Mouse (Mus musculus): Measurements from ENCODE around the gene Cdkn2aipnl. TPM values are rescaled to one million over a fixed set of nuclear protein-coding genes. Genes with fewer than 3 reads are reported as not detected.

Gene Cdkn2aipnl
- polyA plus RNA-seq, 1 experiment from 2014 or later = 128 TPM

DNA sequence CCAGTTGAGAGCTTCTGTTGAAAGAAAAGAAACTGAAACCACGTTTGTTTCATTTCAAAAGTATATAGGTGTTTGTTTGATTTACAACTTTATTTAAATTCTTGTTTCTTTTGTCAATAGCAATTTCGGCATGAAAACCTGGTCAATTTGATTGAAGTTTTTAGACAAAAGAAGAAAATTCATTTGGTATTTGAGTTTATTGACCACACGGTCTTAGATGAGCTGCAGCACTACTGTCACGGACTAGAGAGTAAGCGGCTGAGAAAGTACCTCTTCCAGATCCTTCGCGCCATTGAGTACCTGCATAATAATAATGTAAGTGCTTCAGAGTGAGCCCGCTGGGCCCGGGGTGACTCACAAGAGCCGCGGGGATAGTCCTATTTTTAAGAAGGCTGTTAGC, 43.5 kb downstream of the Cdkn2aipnl start:
- Histone ChIP-seq H3K27me3 (ENCODE audit: control insufficient read depth, insufficient read depth, low read length) (no peaks in the 10 kb centered on the region), H3K9ac (replicated peaks; ENCODE audit: low read depth, low read length) (no peak overlapping the region), H3K27ac (ENCODE audit: low read depth, low read length) (no peak overlapping the region), H3K4me2 (ENCODE audit: low read depth, low read length) (no peak overlapping the region), H3K4me1 (ENCODE audit: control insufficient read depth, insufficient read depth, low read length) (no peaks in the 10 kb centered on the region), H3K4me3 (ENCODE audit: low read depth, low read length) (no peak overlapping the region), H3K36me3 (ENCODE audit: control insufficient read depth, insufficient read depth, low read length) (no peaks in the 10 kb centered on the region), H3K9me3 (ENCODE audit: control insufficient read depth, low read length) (no peaks in the 10 kb centered on the region)
- ATAC-seq (ENCODE audit: low read depth) = no peak
- WGBS = 92% methylated on average over 11 of the region's 11 CpGs

DNA sequence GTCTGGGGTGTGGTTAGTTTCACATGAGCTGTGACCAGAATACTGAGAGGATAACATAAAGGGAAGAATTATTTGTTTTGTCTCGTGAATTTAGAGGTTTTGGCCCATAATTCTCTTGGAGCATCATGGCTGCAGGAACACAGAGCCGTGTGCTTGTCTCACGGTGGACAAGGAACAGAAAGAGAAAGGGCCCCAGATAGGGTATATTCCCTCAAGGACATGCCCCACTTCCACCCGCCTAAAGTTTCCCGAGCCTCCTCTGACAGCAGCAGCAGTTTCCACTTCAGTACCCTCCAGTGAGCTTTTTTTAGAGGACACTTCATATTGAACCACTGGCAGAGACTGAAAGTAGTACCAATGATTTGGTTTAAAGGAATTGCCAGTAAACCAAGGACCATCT, 44.1 kb downstream of the Cdkn2aipnl start:
- Histone ChIP-seq H3K9ac (replicated peaks; ENCODE audit: low read depth, low read length) (no peak overlapping the region), H3K9me3 (ENCODE audit: control insufficient read depth, low read length) (no peaks in the 10 kb centered on the region), H3K36me3 (ENCODE audit: control insufficient read depth, insufficient read depth, low read length) (no peaks in the 10 kb centered on the region), H3K27me3 (ENCODE audit: control insufficient read depth, insufficient read depth, low read length) (no peaks in the 10 kb centered on the region), H3K4me3 (ENCODE audit: low read depth, low read length) (no peak overlapping the region), H3K4me2 (ENCODE audit: low read depth, low read length) (no peak overlapping the region), H3K27ac (ENCODE audit: low read depth, low read length) (no peak overlapping the region), H3K4me1 (ENCODE audit: control insufficient read depth, insufficient read depth, low read length) (no peaks in the 10 kb centered on the region)
- 75% methylated on average over 5 of the region's 5 CpGs for WGBS
- no peak for ATAC-seq (ENCODE audit: low read depth)

DNA sequence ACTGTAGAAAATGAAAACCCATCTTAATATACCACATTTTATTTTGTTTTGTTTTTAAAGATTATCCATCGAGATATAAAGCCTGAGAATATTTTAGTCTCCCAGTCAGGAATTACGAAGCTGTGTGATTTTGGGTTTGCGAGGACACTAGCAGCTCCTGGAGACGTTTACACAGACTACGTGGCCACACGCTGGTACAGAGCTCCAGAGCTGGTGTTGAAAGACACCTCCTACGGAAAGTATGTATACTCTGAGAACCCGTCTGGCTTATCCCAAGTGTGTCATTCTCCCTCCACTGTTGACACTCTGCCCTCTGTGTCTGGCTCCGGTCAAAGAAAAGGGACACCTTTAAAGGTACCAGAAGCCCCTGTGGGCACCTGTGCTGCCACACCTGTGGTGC, 50.8 kb downstream of the Cdkn2aipnl start:
- no peak overlapping the region for H3K9ac ChIP-seq (replicated peaks; ENCODE audit: low read depth, low read length)
- 87% methylated on average over 9 of the region's 9 CpGs for WGBS
- H3K36me3 ChIP-seq (ENCODE audit: control insufficient read depth, insufficient read depth, low read length) = 0 out of 2 replicates have a peak, but pooled peaks cover 4% of the 10 kb centered on the region
- H3K27me3 ChIP-seq (ENCODE audit: control insufficient read depth, insufficient read depth, low read length) = no peaks in the 10 kb centered on the region
- H3K4me3 ChIP-seq (ENCODE audit: low read depth, low read length) = no peak overlapping the region
- no peak for ATAC-seq (ENCODE audit: low read depth)
- no peak overlapping the region for H3K4me2 ChIP-seq (ENCODE audit: low read depth, low read length)
- H3K27ac ChIP-seq (ENCODE audit: low read depth, low read length) = no peak overlapping the region
- no peaks in the 10 kb centered on the region for H3K4me1 ChIP-seq (ENCODE audit: control insufficient read depth, insufficient read depth, low read length)
- H3K9me3 ChIP-seq (ENCODE audit: control insufficient read depth, low read length) = no peaks in the 10 kb centered on the region

Other genes starting within 250 kb of the Cdkn2aipnl start
- 21.1 and 22.8 TPM in 2 replicates for gene Sec24a, start 204.0 kb upstream of the Cdkn2aipnl start, polyA plus RNA-seq (2014; fragmentation: Nextera tagmentation; extraction: Ambion mirVana)
- 228 and 250 TPM in 2 replicates for gene Sar1b, start 204.0 kb upstream of the Cdkn2aipnl start, polyA plus RNA-seq (2014; fragmentation: Nextera tagmentation; extraction: Ambion mirVana)
- 0.44 and 0.52 TPM in 2 replicates for gene Jade2, start 110.0 kb upstream of the Cdkn2aipnl start, polyA plus RNA-seq (2014; fragmentation: Nextera tagmentation; extraction: Ambion mirVana)
- gene Ube2b, start 33.1 kb downstream of the Cdkn2aipnl start, polyA plus RNA-seq (2014; fragmentation: Nextera tagmentation; extraction: Ambion mirVana) = 165 and 171 TPM in 2 replicates
- gene Cdkl3, start 36.6 kb downstream of the Cdkn2aipnl start, polyA plus RNA-seq (2014; fragmentation: Nextera tagmentation; extraction: Ambion mirVana) = 29.5 TPM in 2 replicates
- gene Ppp2ca, start 131.0 kb downstream of the Cdkn2aipnl start, polyA plus RNA-seq (2014; fragmentation: Nextera tagmentation; extraction: Ambion mirVana) = 167 and 175 TPM in 2 replicates
- gene Olfr1373, start 177.9 kb downstream of the Cdkn2aipnl start, polyA plus RNA-seq (2014; fragmentation: Nextera tagmentation; extraction: Ambion mirVana) = not detected in 2 replicates
- not detected in 2 replicates for gene Olfr1371, start 246.3 kb downstream of the Cdkn2aipnl start, polyA plus RNA-seq (2014; fragmentation: Nextera tagmentation; extraction: Ambion mirVana)